Mouse (Mus musculus) cerebellum, adult 11 months (tissue): Measurements from ENCODE around the gene Zscan20.
"Not testable (repeated sequence)": the region's sequence is repeated elsewhere in the genome, so short reads cannot be mapped to it uniquely, and the experiment has no call there.

ENCODE experiments used
- DNase-seq: peaks from one replicate; pipeline ENCODE4 v3.0.0; 2022

The Zscan20 gene

DNA sequence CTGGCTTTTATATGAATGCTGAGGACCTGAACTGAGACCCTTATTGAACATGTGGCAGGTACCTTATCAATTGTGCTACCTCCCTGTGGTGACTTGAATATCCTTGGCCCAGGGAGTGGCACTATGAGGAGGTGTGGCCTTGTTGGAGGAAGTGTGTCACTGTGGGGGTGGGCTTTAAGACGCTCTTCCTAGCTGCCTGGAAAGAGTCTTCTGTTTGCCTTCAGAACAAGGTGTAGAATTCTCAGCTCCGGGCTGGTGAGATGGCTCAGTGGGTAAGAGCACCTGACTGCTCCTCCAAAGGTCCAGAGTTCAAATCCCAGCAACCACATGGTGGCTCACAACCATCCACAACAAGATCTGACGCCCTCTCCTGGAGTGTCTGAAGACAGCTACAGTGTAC lies 1.8 kb upstream of the Zscan20 start:
- DNase-seq, result not testable (repeated sequence)

- DNase-seq, result peak; percentile 27
Observed at GRCm38 (mm10) chr4:128610706-128611105, 808 bp upstream of the Zscan20 start.

- no peak for DNase-seq
Observed at GRCm38 (mm10) chr4:128609276-128609924, 498 bp downstream of the Zscan20 start.

DNA sequence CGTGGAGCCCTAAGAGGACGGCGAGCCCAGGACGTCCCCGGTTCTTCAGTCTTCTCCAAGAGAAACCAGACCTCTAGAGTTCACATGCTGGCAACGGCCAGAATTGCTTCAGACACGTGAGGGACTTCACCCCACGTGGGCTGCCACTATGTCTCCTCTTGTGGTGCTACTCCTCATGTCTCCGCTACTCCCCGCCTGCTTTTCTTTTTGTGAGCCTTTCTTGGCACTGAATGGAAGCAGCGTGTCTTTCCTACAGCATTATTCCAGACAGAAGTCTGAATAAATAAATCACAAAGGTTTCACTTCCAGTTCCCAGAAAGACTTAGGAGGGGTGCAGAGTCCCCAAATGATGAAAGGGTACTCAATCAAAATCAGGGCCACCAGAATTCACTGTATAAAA lies 2.2 kb downstream of the Zscan20 start:
- DNase-seq, result no peak

GRCm38 (mm10) chr4:128606586-128606985 lies 3.3 kb downstream of the Zscan20 start:
- no peak for DNase-seq

GRCm38 (mm10) chr4:128597801-128598560 lies 11.9 kb downstream of the Zscan20 start:
- DNase-seq, result no peak

GRCm38 (mm10) chr4:128594062-128594461 lies 15.8 kb downstream of the Zscan20 start:
- DNase-seq, result no peak

GRCm38 (mm10) chr4:128593286-128593685 lies 16.6 kb downstream of the Zscan20 start:
- DNase-seq, result no peak

DNA sequence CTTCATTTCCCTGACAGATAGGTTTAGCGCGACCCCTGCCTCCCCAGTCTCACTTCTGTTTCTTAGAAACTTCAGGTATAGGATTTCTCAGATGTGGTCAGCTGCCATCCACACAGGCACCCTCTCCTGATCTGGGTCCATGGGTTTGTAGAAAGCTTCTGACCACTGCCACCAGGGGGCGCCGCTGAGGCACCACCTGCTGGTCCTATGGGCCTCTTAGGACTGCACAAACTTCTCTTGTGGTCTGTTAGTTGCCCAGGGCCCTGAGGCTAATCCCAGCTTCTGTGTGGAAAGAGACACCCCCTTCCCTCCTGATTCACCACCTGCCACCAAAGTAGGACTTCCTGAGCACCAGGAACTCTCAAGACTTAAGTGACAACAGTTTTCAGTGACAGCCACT lies 30.7 kb downstream of the Zscan20 start:
- DNase-seq, result no peak

DNA sequence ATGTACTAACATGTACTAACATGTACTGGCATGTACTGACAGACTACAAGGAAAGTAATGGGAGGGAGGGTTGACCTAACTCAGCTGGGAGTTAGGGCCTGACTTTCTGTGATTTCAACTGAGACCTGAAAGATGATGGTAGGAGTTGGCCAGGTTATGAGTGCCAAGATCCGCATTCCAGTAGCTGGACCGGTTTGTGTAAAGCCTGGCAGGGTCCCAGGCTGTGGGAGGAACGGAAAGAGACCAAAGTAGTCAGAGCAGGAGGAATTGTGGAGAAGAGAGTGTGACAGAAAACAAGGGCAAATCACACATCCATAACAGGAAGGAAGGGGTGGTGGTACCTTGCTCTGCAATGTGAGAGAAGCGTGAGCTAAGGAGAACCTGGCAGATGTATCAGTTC lies 34.1 kb downstream of the Zscan20 start:
- DNase-seq, result no peak

GRCm38 (mm10) chr4:128560327-128560726 lies 49.6 kb downstream of the Zscan20 start:
- no peak for DNase-seq

DNA sequence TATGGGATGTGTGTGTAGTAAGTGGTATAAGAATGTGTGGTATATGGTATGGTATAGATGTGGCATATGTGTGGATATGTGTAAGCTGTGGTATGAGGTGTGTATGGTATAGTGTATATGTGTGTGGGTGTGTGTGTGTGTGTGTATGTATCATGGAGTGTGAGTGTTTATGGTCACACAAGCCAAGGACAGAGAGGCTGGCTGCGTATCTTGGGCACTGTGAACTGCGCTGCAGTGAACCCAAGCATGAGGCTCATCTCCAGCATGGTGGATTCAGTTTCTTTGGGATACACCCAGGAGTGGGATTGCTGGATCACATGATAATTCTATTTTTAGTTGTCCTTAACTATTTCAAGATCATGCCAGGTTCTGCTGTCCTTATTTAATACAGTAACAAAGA lies 55.7 kb downstream of the Zscan20 start:
- no peak for DNase-seq

GRCm38 (mm10) chr4:128550756-128551155 lies 59.1 kb downstream of the Zscan20 start:
- no peak for DNase-seq

DNA sequence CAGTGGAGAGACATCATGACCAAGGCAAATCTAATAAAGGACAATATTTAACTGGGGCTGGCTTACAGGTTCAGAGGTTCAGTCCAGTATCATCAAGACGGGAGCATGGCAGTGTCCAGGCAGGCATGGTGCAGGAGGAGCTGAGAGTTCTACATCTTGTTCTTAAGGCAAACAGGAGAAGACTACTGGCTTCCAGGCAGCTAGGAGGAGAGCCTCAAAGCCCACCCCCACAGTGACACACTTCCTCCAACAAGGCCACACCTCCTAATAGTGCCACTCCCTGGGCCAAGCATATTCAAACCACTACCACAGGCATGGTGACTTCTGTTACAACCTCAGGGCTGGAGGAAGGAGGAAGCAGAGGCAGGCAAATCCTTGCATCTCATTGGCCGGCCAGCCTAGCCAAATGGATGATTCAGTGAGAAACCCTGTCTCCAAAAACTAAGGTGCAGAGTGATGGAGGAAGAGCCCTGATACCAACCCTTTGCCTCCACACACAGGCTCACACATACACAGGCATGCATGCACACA lies 65.9 kb downstream of the Zscan20 start:
- not testable (repeated sequence) for DNase-seq

- peak; percentile 9 for DNase-seq
Observed at GRCm38 (mm10) chr4:128543378-128543777, 66.5 kb downstream of the Zscan20 start.
